Mouse (Mus musculus): ENCODE data around the gene Snapc3. TPM values are rescaled to one million over a fixed set of nuclear protein-coding genes. Genes with fewer than 3 reads are reported as not detected.

The Snapc3 gene
- total and polyA plus RNA-seq, 3 experiments: 18.2 to 28.7 (median 18.8) TPM

DNA sequence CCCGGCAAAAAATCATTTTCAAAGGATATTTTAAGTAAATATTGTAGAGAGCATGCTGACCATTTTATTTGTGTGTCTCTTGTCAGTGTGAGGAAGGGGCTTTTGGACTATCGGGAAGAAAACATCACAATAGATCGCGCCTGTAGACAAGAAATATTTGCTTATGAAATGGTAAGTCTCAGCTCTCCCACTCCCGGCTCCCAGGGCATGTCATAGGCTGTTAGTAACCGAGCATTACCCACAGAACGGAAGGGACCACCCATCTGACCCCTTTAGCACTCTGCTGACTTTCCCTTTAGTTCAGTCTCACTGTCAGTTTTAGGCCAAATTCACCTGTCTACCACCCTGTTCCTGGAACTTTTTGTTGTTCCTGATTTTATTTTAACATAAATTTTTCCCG is 10.2 kb downstream of the Snapc3 start:
- in situ Hi-C loops (cut with MboI; ENCODE audit: low pct_ligation_motif_present, low pct_unique_long_range_greater_than_20kb, low sequenced_read_pairs): no loop called here

GRCm38 (mm10) chr4:83428845-83429244 is 11.3 kb downstream of the Snapc3 start:
- Histone ChIP-seq H3K9me3 (replicated peaks; ENCODE audit: low read length) (no peaks in the 10 kb centered on the region), H3K9ac (ENCODE audit: insufficient read depth, low read depth) (no peak overlapping the region), H3K4me3 (replicated peaks in 1 of 3; ENCODE audit: low read depth in 2 of 3, low read length in 2 of 3, poor library complexity in 1 of 3) (no peak overlapping the region), H3K4me2 (ENCODE audit: insufficient read depth, low read depth, poor library complexity, severe bottlenecking) (no peak overlapping the region), H3K36me3 (replicated peaks in 1 of 2; ENCODE audit: control insufficient read depth in 1 of 2, insufficient read depth in 1 of 2, low read length in 1 of 2) (peaks cover 44 to 82% of the 10 kb centered on the region in 2 experiments), H3K79me2 (replicated peaks; ENCODE audit: control insufficient read depth, extremely low read depth, insufficient read depth, poor library complexity, severe bottlenecking) (peaks cover 12% of the 10 kb centered on the region), H3K27ac (ENCODE audit: insufficient read depth, low read depth) (no peak overlapping the region), H3K4me1 (ENCODE audit: control insufficient read depth in 1 of 2, insufficient read depth in 2 of 2) (0 out of 4 replicates have a peak, but pooled peaks cover 0 to 6% of the 10 kb centered on the region in 2 experiments), H3K27me3 (replicated peaks) (no peaks in the 10 kb centered on the region)
- peak; percentile 42 for DNase-seq (ENCODE audit: extremely low read depth)
- TF ChIP-seq USF1 (IDR thresholded peaks at IDR 0.05; ENCODE audit: low read depth, low read length) (no peak), CTCF (conservative IDR thresholded peaks at IDR 0.05 in 1 of 2, IDR thresholded peaks at IDR 0.05 in 1 of 2; ENCODE audit: low read depth in 2 of 2, low read length in 2 of 2) (peak; percentile 15 to 49; a peak in 2 of 4 replicates), CHD1 (IDR thresholded peaks at IDR 0.05; ENCODE audit: low read depth, low read length) (no peak), IRF4 (IDR thresholded peaks at IDR 0.05; ENCODE audit: low read depth, low read length) (no peak), HCFC1 (IDR thresholded peaks at IDR 0.05; ENCODE audit: low read depth, low read length) (no peak), EP300 (IDR thresholded peaks at IDR 0.05; ENCODE audit: low read length) (no peak), NELFE (IDR thresholded peaks at IDR 0.05; ENCODE audit: low read depth, low read length) (no peak), PAX5 (IDR thresholded peaks at IDR 0.05; ENCODE audit: low read length) (no peak), POLR2AphosphoS2 (IDR thresholded peaks at IDR 0.05; ENCODE audit: low read depth, low read length) (no peak), BHLHE40 (IDR thresholded peaks at IDR 0.05; ENCODE audit: low read depth, low read length) (no peak), RAD21 (IDR thresholded peaks at IDR 0.05; ENCODE audit: low read depth, low read length) (peak; percentile 36)
- dilution Hi-C loops (cut with MboI; ENCODE audit: extremely low pct_ligation_motif_present, extremely low pct_unique_long_range_greater_than_20kb, low sequenced_read_pairs) (no loop called here), in situ Hi-C loops (cut with MboI; ENCODE audit: low pct_ligation_motif_present, low pct_unique_long_range_greater_than_20kb, low sequenced_read_pairs) (no loop called here)

More for the DNA sequence above, 10.2 kb downstream of the Snapc3 start:
- Histone ChIP-seq H3K9ac (ENCODE audit: insufficient read depth, low read depth) (no peak overlapping the region), H3K9me3 (replicated peaks; ENCODE audit: low read length) (no peaks in the 10 kb centered on the region), H3K36me3 (replicated peaks in 1 of 2; ENCODE audit: control insufficient read depth in 1 of 2, insufficient read depth in 1 of 2, low read length in 1 of 2) (peaks cover 50 to 84% of the 10 kb centered on the region in 2 experiments), H3K4me3 (replicated peaks in 1 of 3; ENCODE audit: low read depth in 2 of 3, low read length in 2 of 3, poor library complexity in 1 of 3) (no peak overlapping the region), H3K27me3 (replicated peaks) (no peaks in the 10 kb centered on the region), H3K4me2 (ENCODE audit: insufficient read depth, low read depth, poor library complexity, severe bottlenecking) (no peak overlapping the region), H3K4me1 (ENCODE audit: control insufficient read depth in 1 of 2, insufficient read depth in 2 of 2) (peaks cover 0 to 6% of the 10 kb centered on the region in 2 experiments; a peak in 1 of 4 replicates), H3K27ac (ENCODE audit: insufficient read depth, low read depth) (no peak overlapping the region), H3K79me2 (replicated peaks; ENCODE audit: control insufficient read depth, extremely low read depth, insufficient read depth, poor library complexity, severe bottlenecking) (peaks cover 12% of the 10 kb centered on the region)
- dilution Hi-C loops (cut with MboI; ENCODE audit: extremely low pct_ligation_motif_present, extremely low pct_unique_long_range_greater_than_20kb, low sequenced_read_pairs): no loop called here
- DNase-seq (ENCODE audit: extremely low read depth): no peak
- TF ChIP-seq RCOR1 (conservative IDR thresholded peaks at IDR 0.05; ENCODE audit: low read depth, low read length): no peak
- no peak for TF ChIP-seq KAT2A (IDR thresholded peaks at IDR 0.05; ENCODE audit: insufficient replicate concordance, low read length)
- TF ChIP-seq HCFC1 (IDR thresholded peaks at IDR 0.05; ENCODE audit: low read depth, low read length): no peak
- no peak for TF ChIP-seq RAD21 (IDR thresholded peaks at IDR 0.05; ENCODE audit: low read depth, low read length)

DNA sequence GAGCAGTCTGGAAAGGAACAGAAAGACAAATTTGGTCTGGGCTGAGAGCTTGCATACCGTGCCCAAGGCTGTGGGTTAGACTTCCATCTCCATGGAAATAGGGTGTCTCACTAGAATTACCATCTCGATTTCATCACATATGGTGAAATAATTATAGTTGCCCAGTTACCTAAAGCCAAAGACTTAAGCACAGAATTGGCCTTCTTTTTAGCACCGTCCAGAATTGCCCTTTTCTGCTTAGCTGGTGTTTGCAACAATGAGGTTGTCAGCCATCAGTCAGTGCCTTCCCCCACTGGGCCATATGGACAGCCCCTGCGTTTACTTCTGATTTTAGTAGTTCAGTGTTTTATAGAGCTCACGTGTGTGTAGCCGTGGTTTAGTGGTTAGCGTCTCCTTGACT is 14.4 kb downstream of the Snapc3 start:
- TF ChIP-seq ETS1 (conservative IDR thresholded peaks at IDR 0.05; ENCODE audit: low read depth, low read length) (no peak), UBTF (IDR thresholded peaks at IDR 0.05; ENCODE audit: low read depth, low read length) (no peak)
- dilution Hi-C loops (cut with MboI; ENCODE audit: extremely low pct_ligation_motif_present, extremely low pct_unique_long_range_greater_than_20kb, low sequenced_read_pairs): no loop called here
- Histone ChIP-seq H3K9me3 (replicated peaks; ENCODE audit: low read length) (no peaks in the 10 kb centered on the region), H3K27me3 (replicated peaks) (no peaks in the 10 kb centered on the region), H3K9ac (ENCODE audit: insufficient read depth, low read depth) (no peak overlapping the region), H3K4me1 (ENCODE audit: control insufficient read depth in 1 of 2, insufficient read depth in 2 of 2) (0 out of 4 replicates have a peak, but pooled peaks cover 0 to 6% of the 10 kb centered on the region in 2 experiments), H3K79me2 (replicated peaks; ENCODE audit: control insufficient read depth, extremely low read depth, insufficient read depth, poor library complexity, severe bottlenecking) (peaks cover 10% of the 10 kb centered on the region), H3K36me3 (replicated peaks in 1 of 2; ENCODE audit: control insufficient read depth in 1 of 2, insufficient read depth in 1 of 2, low read length in 1 of 2) (peaks cover 54 to 84% of the 10 kb centered on the region in 2 experiments), H3K4me2 (ENCODE audit: insufficient read depth, low read depth, poor library complexity, severe bottlenecking) (no peak overlapping the region), H3K4me3 (replicated peaks in 1 of 3; ENCODE audit: low read depth in 2 of 3, low read length in 2 of 3, poor library complexity in 1 of 3) (no peak overlapping the region), H3K27ac (ENCODE audit: insufficient read depth, low read depth) (no peak overlapping the region)
- in situ Hi-C loops (cut with MboI; ENCODE audit: low pct_ligation_motif_present, low pct_unique_long_range_greater_than_20kb, low sequenced_read_pairs): no loop called here
- no peak for DNase-seq (ENCODE audit: extremely low read depth)

Data from CH12.LX (cell line).